Mouse (Mus musculus): ENCODE data around the gene Olfr251. TPM values are rescaled to one million over a fixed set of nuclear protein-coding genes. Genes with fewer than 3 reads are reported as not detected.
"Not testable (repeated sequence)": the region's sequence is repeated elsewhere in the genome, so short reads cannot be mapped to it uniquely, and the experiment has no call there.

Gene Olfr251
- polyA plus RNA-seq (2012; fragmentation: generic; extraction: Trizol) = not detected
- long read RNA-seq, experiment 1 = 0 reads
- long read RNA-seq, experiment 2 = 0 reads

DNA sequence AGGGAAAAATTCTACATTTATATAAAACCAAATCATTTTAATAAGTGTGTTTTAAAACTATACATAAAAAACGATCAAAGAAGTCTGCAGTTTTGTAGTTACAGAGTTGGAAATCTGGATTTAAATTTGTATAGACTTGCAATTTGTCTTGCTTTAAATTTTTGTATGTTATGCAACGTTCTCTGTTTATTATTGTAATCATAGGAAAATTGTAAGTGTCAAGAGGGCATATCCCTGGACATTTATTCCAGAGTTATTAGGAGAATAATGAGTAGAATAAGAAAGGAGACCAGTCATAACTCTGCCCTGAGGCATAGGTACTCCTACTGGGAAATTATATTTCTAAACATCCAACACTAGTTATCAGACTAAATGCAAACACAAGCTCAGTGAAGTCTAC is at the start of gene Olfr251:
Gene Olfr251, plus strand, starts transcription at position 301 of the 400 bp plus-strand sequence.
- no peaks in the 10 kb centered on the region for H3K36me3 ChIP-seq (ENCODE audit: control insufficient read depth, insufficient read depth)
- H3K79me3 ChIP-seq (ENCODE audit: low read depth) = no peaks in the 10 kb centered on the region
- no peak for TF ChIP-seq MYOD1 (IDR thresholded peaks at IDR 0.05; ENCODE audit: control insufficient read depth, insufficient read length, low read depth)
- no peak for TF ChIP-seq MAX (IDR thresholded peaks at IDR 0.05)
- no peak for TF ChIP-seq CEBPB (IDR thresholded peaks at IDR 0.05; ENCODE audit: low read depth)
- no peak for TF ChIP-seq USF1 (IDR thresholded peaks at IDR 0.05; ENCODE audit: low read depth)
- no peak for TF ChIP-seq FOSL1 (IDR thresholded peaks at IDR 0.05; ENCODE audit: insufficient read depth, low read length, poor library complexity, severe bottlenecking)
- no peak for TF ChIP-seq MYOG (IDR thresholded peaks at IDR 0.05; ENCODE audit: control insufficient read depth, extremely low read depth, insufficient read length)
- TF ChIP-seq CTCF (IDR thresholded peaks at IDR 0.05; ENCODE audit: control insufficient read depth, insufficient read depth, insufficient read length) = no peak
- no peak within 1 kb of the TSS for H3ac ChIP-seq (ENCODE audit: control insufficient read depth, insufficient read length, low read depth)
- no peaks in the 10 kb centered on the region for H3K27me3 ChIP-seq (ENCODE audit: control insufficient read depth, insufficient read depth, insufficient read length)
- H3K79me2 ChIP-seq (ENCODE audit: control insufficient read depth, insufficient read depth) = no peaks in the 10 kb centered on the region
- H3K4me3 ChIP-seq (ENCODE audit: insufficient read depth, poor library complexity, severe bottlenecking) = no peak within 1 kb of the TSS

DNA sequence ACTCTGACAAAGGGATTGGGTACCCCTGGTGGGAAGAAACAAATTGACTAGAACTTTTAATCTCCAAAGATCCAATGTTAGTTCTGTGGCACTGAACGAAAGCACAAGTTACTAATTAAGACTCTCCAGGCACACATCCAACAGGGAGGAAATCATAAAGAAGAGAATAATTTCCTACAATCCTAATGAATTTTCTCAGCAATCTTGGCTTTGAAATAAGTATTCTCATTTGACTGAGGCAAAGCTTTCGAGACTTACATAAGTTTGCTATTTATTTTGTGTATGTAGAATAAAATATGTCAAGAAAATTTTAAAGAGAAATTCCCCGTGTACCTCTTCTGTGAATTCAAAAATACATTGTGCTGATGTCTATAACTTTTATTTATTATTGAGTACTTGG is 48.1 kb upstream of the Olfr251 start, which contains the start of gene Olfr25:
Gene Olfr25, plus strand, starts transcription at position 301 of the 400 bp plus-strand sequence.
- no peak within 1 kb of the TSS for H3ac ChIP-seq (ENCODE audit: control insufficient read depth, insufficient read length, low read depth)
- no peak for TF ChIP-seq MYOD1 (IDR thresholded peaks at IDR 0.05; ENCODE audit: control insufficient read depth, insufficient read length, low read depth)
- TF ChIP-seq MYOG (IDR thresholded peaks at IDR 0.05; ENCODE audit: control insufficient read depth, extremely low read depth, insufficient read length) = no peak
- TF ChIP-seq USF1 (IDR thresholded peaks at IDR 0.05; ENCODE audit: low read depth) = no peak
- TF ChIP-seq FOSL1 (IDR thresholded peaks at IDR 0.05; ENCODE audit: insufficient read depth, low read length, poor library complexity, severe bottlenecking) = no peak
- TF ChIP-seq CEBPB (IDR thresholded peaks at IDR 0.05; ENCODE audit: low read depth) = no peak
- no peaks in the 10 kb centered on the region for H3K27me3 ChIP-seq (ENCODE audit: control insufficient read depth, insufficient read depth, insufficient read length)
- H3K36me3 ChIP-seq (ENCODE audit: control insufficient read depth, insufficient read depth) = no peaks in the 10 kb centered on the region
- no peak within 1 kb of the TSS for H3K4me3 ChIP-seq (ENCODE audit: insufficient read depth, poor library complexity, severe bottlenecking)
- no peaks in the 10 kb centered on the region for H3K79me2 ChIP-seq (ENCODE audit: control insufficient read depth, insufficient read depth)
- no peaks in the 10 kb centered on the region for H3K79me3 ChIP-seq (ENCODE audit: low read depth)

DNA sequence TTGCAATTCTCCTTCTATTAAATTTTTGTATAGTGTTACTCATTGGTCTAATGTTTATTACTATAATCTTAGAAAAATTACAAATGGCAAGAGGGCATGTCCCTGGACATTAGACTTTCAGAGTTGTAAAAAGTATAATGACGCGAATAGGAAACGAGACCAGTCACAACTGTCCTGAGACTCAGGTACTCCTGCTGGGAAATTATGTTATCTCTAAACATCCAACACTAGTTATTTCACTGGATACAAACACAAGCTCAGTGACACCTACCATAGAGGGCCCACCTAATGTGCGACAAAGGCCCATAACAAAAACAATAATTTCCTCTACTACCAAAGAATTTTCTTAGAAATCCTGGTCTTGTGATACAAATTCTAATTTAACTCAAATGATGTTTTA is 28.8 kb upstream of the Olfr251 start, which contains the start of gene Olfr898:
Gene Olfr898, plus strand, starts transcription at position 301 of the 400 bp plus-strand sequence.
- H3K79me3 ChIP-seq (ENCODE audit: low read depth) = no peaks in the 10 kb centered on the region
- no peak within 1 kb of the TSS for H3ac ChIP-seq (ENCODE audit: control insufficient read depth, insufficient read length, low read depth)
- no peak within 1 kb of the TSS for H3K4me3 ChIP-seq (ENCODE audit: insufficient read depth, poor library complexity, severe bottlenecking)
- no peaks in the 10 kb centered on the region for H3K36me3 ChIP-seq (ENCODE audit: control insufficient read depth, insufficient read depth)
- TF ChIP-seq MYOD1 (IDR thresholded peaks at IDR 0.05; ENCODE audit: control insufficient read depth, insufficient read length, low read depth) = no peak
- no peak for TF ChIP-seq CEBPB (IDR thresholded peaks at IDR 0.05; ENCODE audit: low read depth)
- TF ChIP-seq USF1 (IDR thresholded peaks at IDR 0.05; ENCODE audit: low read depth) = no peak
- TF ChIP-seq CTCF (IDR thresholded peaks at IDR 0.05; ENCODE audit: control insufficient read depth, insufficient read depth, insufficient read length) = no peak
- TF ChIP-seq MAX (IDR thresholded peaks at IDR 0.05) = no peak
- no peak for TF ChIP-seq MYOG (IDR thresholded peaks at IDR 0.05; ENCODE audit: control insufficient read depth, extremely low read depth, insufficient read length)
- TF ChIP-seq FOSL1 (IDR thresholded peaks at IDR 0.05; ENCODE audit: insufficient read depth, low read length, poor library complexity, severe bottlenecking) = no peak
- H3K79me2 ChIP-seq (ENCODE audit: control insufficient read depth, insufficient read depth) = no peaks in the 10 kb centered on the region
- H3K27me3 ChIP-seq (ENCODE audit: control insufficient read depth, insufficient read depth, insufficient read length) = no peaks in the 10 kb centered on the region

DNA sequence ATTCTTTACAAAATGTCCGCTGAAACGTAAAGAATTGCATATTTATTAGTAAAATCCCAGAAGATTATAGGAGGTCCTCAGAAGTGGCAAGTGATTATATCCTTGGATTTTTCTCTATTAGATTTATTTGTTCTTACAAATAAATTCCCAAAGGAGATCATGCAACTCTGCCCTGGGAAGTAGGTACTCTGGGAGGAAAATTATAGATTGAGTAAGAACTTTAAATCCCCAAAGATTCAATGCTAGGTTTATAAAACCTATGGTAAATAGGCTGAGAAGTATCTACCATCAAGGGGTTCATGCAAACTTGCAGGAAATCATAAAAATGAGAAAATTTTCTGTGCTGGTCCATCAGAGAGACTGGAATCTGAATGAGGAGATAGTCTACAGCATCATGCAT is 10.3 kb upstream of the Olfr251 start, which contains the start of gene Olfr250:
Gene Olfr250, plus strand, starts transcription at position 301 of the 400 bp plus-strand sequence.
- H3K36me3 ChIP-seq (ENCODE audit: control insufficient read depth, insufficient read depth) = no peaks in the 10 kb centered on the region
- no peaks in the 10 kb centered on the region for H3K79me3 ChIP-seq (ENCODE audit: low read depth)
- H3K27me3 ChIP-seq (ENCODE audit: control insufficient read depth, insufficient read depth, insufficient read length) = no peaks in the 10 kb centered on the region
- TF ChIP-seq MYOG (IDR thresholded peaks at IDR 0.05; ENCODE audit: control insufficient read depth, extremely low read depth, insufficient read length) (no peak), USF1 (IDR thresholded peaks at IDR 0.05; ENCODE audit: low read depth) (no peak), CEBPB (IDR thresholded peaks at IDR 0.05; ENCODE audit: low read depth) (no peak), MYOD1 (IDR thresholded peaks at IDR 0.05; ENCODE audit: control insufficient read depth, insufficient read length, low read depth) (no peak), MAX (IDR thresholded peaks at IDR 0.05) (no peak), CTCF (IDR thresholded peaks at IDR 0.05; ENCODE audit: control insufficient read depth, insufficient read depth, insufficient read length) (no peak), FOSL1 (IDR thresholded peaks at IDR 0.05; ENCODE audit: insufficient read depth, low read length, poor library complexity, severe bottlenecking) (no peak)
- H3ac ChIP-seq (ENCODE audit: control insufficient read depth, insufficient read length, low read depth) = no peak within 1 kb of the TSS
- H3K79me2 ChIP-seq (ENCODE audit: control insufficient read depth, insufficient read depth) = no peaks in the 10 kb centered on the region
- no peak within 1 kb of the TSS for H3K4me3 ChIP-seq (ENCODE audit: insufficient read depth, poor library complexity, severe bottlenecking)

DNA sequence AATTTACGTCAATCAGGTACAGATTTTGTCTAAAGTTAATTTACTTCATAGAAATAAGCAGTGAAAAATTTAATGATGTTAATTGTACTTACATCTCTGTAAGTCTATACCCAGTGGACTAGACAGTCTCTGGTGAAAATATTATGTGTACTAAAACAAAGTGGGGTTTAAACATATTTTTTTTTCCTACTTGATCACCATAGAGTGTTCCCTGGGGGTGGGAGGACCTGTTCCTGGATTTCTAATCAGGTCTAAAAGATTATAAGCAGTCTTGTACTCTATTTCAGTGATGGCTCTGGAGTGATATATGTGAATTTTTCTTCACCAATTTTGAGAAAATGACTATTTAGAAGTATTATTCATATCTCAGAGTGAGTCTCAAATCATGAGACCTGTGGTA is 24.5 kb downstream of the Olfr251 start, which contains the start of gene Olfr147:
Gene Olfr147, plus strand, starts transcription at position 301 of the 400 bp plus-strand sequence.
- Histone ChIP-seq H3K4me3 (ENCODE audit: insufficient read depth, poor library complexity, severe bottlenecking) (no peak within 1 kb of the TSS), H3K27me3 (ENCODE audit: control insufficient read depth, insufficient read depth, insufficient read length) (no peaks in the 10 kb centered on the region), H3K36me3 (ENCODE audit: control insufficient read depth, insufficient read depth) (no peaks in the 10 kb centered on the region), H3K79me2 (ENCODE audit: control insufficient read depth, insufficient read depth) (no peaks in the 10 kb centered on the region), H3K79me3 (ENCODE audit: low read depth) (no peaks in the 10 kb centered on the region), H3ac (ENCODE audit: control insufficient read depth, insufficient read length, low read depth) (no peak within 1 kb of the TSS)
- TF ChIP-seq CEBPB (IDR thresholded peaks at IDR 0.05; ENCODE audit: low read depth) (no peak), CTCF (IDR thresholded peaks at IDR 0.05; ENCODE audit: control insufficient read depth, insufficient read depth, insufficient read length) (no peak), FOSL1 (IDR thresholded peaks at IDR 0.05; ENCODE audit: insufficient read depth, low read length, poor library complexity, severe bottlenecking) (no peak), MAX (IDR thresholded peaks at IDR 0.05) (no peak)

DNA sequence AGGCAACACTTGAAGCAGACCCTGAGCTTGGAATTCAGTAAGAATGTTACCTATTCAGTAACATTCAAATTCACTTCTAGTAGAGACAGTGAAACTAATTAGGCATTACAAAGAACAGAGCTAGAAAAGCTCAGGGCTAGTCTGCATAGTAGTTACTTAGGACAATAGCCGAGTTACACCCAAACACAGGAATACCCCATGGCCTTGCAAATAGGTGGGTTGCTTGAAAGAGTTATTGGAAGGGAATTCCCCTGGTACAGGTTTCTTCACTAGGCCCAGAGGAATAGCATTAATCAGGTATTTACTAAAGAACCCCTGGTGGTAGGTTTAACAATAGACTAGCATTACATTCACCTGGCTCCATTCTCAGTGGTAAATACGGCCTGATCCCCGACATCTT is 30.6 kb downstream of the Olfr251 start:
- not testable (repeated sequence) for H3K27me3 ChIP-seq (ENCODE audit: control insufficient read depth, insufficient read depth, insufficient read length); H3K79me3 ChIP-seq (ENCODE audit: low read depth); H3ac ChIP-seq (ENCODE audit: control insufficient read depth, insufficient read length, low read depth); H3K4me3 ChIP-seq (ENCODE audit: insufficient read depth, poor library complexity, severe bottlenecking); H3K36me3 ChIP-seq (ENCODE audit: control insufficient read depth, insufficient read depth); H3K79me2 ChIP-seq (ENCODE audit: control insufficient read depth, insufficient read depth)

DNA sequence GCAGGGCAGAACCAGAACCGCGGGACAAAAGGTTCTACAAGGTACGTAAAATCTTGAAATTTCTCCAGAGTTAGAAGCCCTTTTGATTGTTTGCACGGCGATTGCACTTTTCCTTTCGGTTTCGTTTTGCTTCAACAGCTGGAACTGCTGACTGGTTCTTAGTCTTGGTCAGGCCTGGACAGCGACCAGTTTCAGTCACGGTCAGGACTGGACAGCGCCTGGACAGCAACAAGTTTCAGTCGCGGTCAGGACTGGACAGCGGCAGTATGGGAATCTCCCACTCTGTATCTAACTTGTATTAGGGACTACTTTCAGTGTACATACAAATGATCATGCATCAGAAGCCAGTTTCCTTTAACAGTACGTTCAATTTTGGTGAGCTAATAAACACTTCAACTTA is 36.6 kb downstream of the Olfr251 start:
- not testable (repeated sequence) for H3K4me3 ChIP-seq (ENCODE audit: insufficient read depth, poor library complexity, severe bottlenecking); H3ac ChIP-seq (ENCODE audit: control insufficient read depth, insufficient read length, low read depth); H3K27me3 ChIP-seq (ENCODE audit: control insufficient read depth, insufficient read depth, insufficient read length); H3K79me2 ChIP-seq (ENCODE audit: control insufficient read depth, insufficient read depth); H3K79me3 ChIP-seq (ENCODE audit: low read depth); H3K36me3 ChIP-seq (ENCODE audit: control insufficient read depth, insufficient read depth)
